Mouse (Mus musculus): Measurements from ENCODE around the gene Taf13. TPM values are rescaled to one million over a fixed set of nuclear protein-coding genes. Genes with fewer than 3 reads are reported as not detected.

The Taf13 gene
- 1.2 and 1.3 TPM in 2 replicates for polyA plus RNA-seq (2012; rRNA removed)

GRCm38 (mm10) chr3:108571443-108572294 lies at the start of gene Taf13:
Taf13 (plus strand) TSS chr3:108571698.
- peak within 1 kb of the TSS; percentile 83 for H3K4me3 ChIP-seq (ENCODE audit: extremely low read depth, insufficient read depth, insufficient read length)
- H3K36me3 ChIP-seq (ENCODE audit: control insufficient read depth, insufficient read depth, low read length): no peaks in the 10 kb centered on the region
- TF ChIP-seq POLR2A (IDR thresholded peaks at IDR 0.05; ENCODE audit: low read depth, low read length): peak; percentile 100
- TF ChIP-seq CTCF (IDR thresholded peaks at IDR 0.05; ENCODE audit: extremely low read depth, insufficient read depth, insufficient read length, insufficient replicate concordance): no peak
- H3K4me1 ChIP-seq (ENCODE audit: control insufficient read depth, insufficient read depth, insufficient read length): peaks cover 7% of the 10 kb centered on the region
- WGBS: under 1% methylated on average over 42 of the region's 42 CpGs
- DNase-seq (ENCODE audit: low read depth in 1 of 2, low spot score in 2 of 2): peak; percentile 93 to 95
- peak within 1 kb of the TSS; percentile 68 for H3K27ac ChIP-seq (ENCODE audit: insufficient read depth, low read length)
- no peaks in the 10 kb centered on the region; the same call in 1 of the 2 replicates for H3K27me3 ChIP-seq (ENCODE audit: control insufficient read depth, insufficient read depth, low read length)

GRCm38 (mm10) chr3:108523415-108523814 lies 48.1 kb upstream of the Taf13 start:
- Histone ChIP-seq H3K4me1 (ENCODE audit: control insufficient read depth, insufficient read depth, insufficient read length) (no peaks in the 10 kb centered on the region), H3K4me3 (ENCODE audit: extremely low read depth, insufficient read depth, insufficient read length) (no peak overlapping the region), H3K27me3 (ENCODE audit: control insufficient read depth, insufficient read depth, low read length) (0 out of 2 replicates have a peak, but pooled peaks cover 1% of the 10 kb centered on the region), H3K36me3 (ENCODE audit: control insufficient read depth, insufficient read depth, low read length) (no peaks in the 10 kb centered on the region), H3K27ac (ENCODE audit: insufficient read depth, low read length) (no peak overlapping the region)
- no peak for TF ChIP-seq CTCF (IDR thresholded peaks at IDR 0.05; ENCODE audit: extremely low read depth, insufficient read depth, insufficient read length, insufficient replicate concordance)
- no peak for TF ChIP-seq POLR2A (IDR thresholded peaks at IDR 0.05; ENCODE audit: low read depth, low read length)
- WGBS: 72% methylated on average over 4 of the region's 4 CpGs
- DNase-seq (ENCODE audit: low read depth in 1 of 2, low spot score in 2 of 2): no peak

GRCm38 (mm10) chr3:108528489-108528888 lies 43.0 kb upstream of the Taf13 start:
- Histone ChIP-seq H3K27me3 (ENCODE audit: control insufficient read depth, insufficient read depth, low read length) (0 out of 2 replicates have a peak, but pooled peaks cover 1% of the 10 kb centered on the region), H3K4me1 (ENCODE audit: control insufficient read depth, insufficient read depth, insufficient read length) (no peaks in the 10 kb centered on the region), H3K4me3 (ENCODE audit: extremely low read depth, insufficient read depth, insufficient read length) (no peak overlapping the region), H3K27ac (ENCODE audit: insufficient read depth, low read length) (no peak overlapping the region), H3K36me3 (ENCODE audit: control insufficient read depth, insufficient read depth, low read length) (no peaks in the 10 kb centered on the region)
- TF ChIP-seq CTCF (IDR thresholded peaks at IDR 0.05; ENCODE audit: extremely low read depth, insufficient read depth, insufficient read length, insufficient replicate concordance) (no peak), POLR2A (IDR thresholded peaks at IDR 0.05; ENCODE audit: low read depth, low read length) (no peak)
- no peak for DNase-seq (ENCODE audit: low read depth in 1 of 2, low spot score in 2 of 2)
- 94% methylated on average over 8 of the region's 8 CpGs for WGBS

- WGBS: 78% methylated on average over 9 of the region's 9 CpGs
- H3K27ac ChIP-seq (ENCODE audit: insufficient read depth, low read length): peak overlapping the region; percentile 21; the same call in 1 of the 2 replicates
- no peak for DNase-seq (ENCODE audit: low read depth in 1 of 2, low spot score in 2 of 2)
- TF ChIP-seq CTCF (IDR thresholded peaks at IDR 0.05; ENCODE audit: extremely low read depth, insufficient read depth, insufficient read length, insufficient replicate concordance): no peak
- TF ChIP-seq POLR2A (IDR thresholded peaks at IDR 0.05; ENCODE audit: low read depth, low read length): no peak
- peaks cover 5% of the 10 kb centered on the region; the same call in 1 of the 2 replicates for H3K27me3 ChIP-seq (ENCODE audit: control insufficient read depth, insufficient read depth, low read length)
- H3K36me3 ChIP-seq (ENCODE audit: control insufficient read depth, insufficient read depth, low read length): no peaks in the 10 kb centered on the region
- no peak overlapping the region for H3K4me3 ChIP-seq (ENCODE audit: extremely low read depth, insufficient read depth, insufficient read length)
- H3K4me1 ChIP-seq (ENCODE audit: control insufficient read depth, insufficient read depth, insufficient read length): peaks cover 4% of the 10 kb centered on the region
Observed at GRCm38 (mm10) chr3:108533114-108533885, 38.2 kb upstream of the Taf13 start.

GRCm38 (mm10) chr3:108533951-108534350 lies 37.5 kb upstream of the Taf13 start, which contains the start of gene 1700013F07Rik:
1700013F07Rik (plus strand) TSS chr3:108534150.
- 87% methylated on average over 6 of the region's 6 CpGs for WGBS
- no peak for DNase-seq (ENCODE audit: low read depth in 1 of 2, low spot score in 2 of 2)
- no peak within 1 kb of the TSS for H3K4me3 ChIP-seq (ENCODE audit: extremely low read depth, insufficient read depth, insufficient read length)
- H3K4me1 ChIP-seq (ENCODE audit: control insufficient read depth, insufficient read depth, insufficient read length): peaks cover 4% of the 10 kb centered on the region
- H3K36me3 ChIP-seq (ENCODE audit: control insufficient read depth, insufficient read depth, low read length): no peaks in the 10 kb centered on the region
- H3K27ac ChIP-seq (ENCODE audit: insufficient read depth, low read length): peak within 1 kb of the TSS; percentile 21; the same call in 1 of the 2 replicates
- H3K27me3 ChIP-seq (ENCODE audit: control insufficient read depth, insufficient read depth, low read length): peaks cover 5% of the 10 kb centered on the region; the same call in 1 of the 2 replicates
- TF ChIP-seq CTCF (IDR thresholded peaks at IDR 0.05; ENCODE audit: extremely low read depth, insufficient read depth, insufficient read length, insufficient replicate concordance) (no peak), POLR2A (IDR thresholded peaks at IDR 0.05; ENCODE audit: low read depth, low read length) (no peak)

- peaks cover 4% of the 10 kb centered on the region for H3K4me1 ChIP-seq (ENCODE audit: control insufficient read depth, insufficient read depth, insufficient read length)
- H3K36me3 ChIP-seq (ENCODE audit: control insufficient read depth, insufficient read depth, low read length): no peaks in the 10 kb centered on the region
- H3K27ac ChIP-seq (ENCODE audit: insufficient read depth, low read length): no peak overlapping the region
- peaks cover 5% of the 10 kb centered on the region; the same call in 1 of the 2 replicates for H3K27me3 ChIP-seq (ENCODE audit: control insufficient read depth, insufficient read depth, low read length)
- H3K4me3 ChIP-seq (ENCODE audit: extremely low read depth, insufficient read depth, insufficient read length): 0 out of 2 replicates have a peak overlapping the region, but pooled peaks have one; percentile 14
- WGBS: 16% methylated on average over 15 of the region's 15 CpGs
- no peak for TF ChIP-seq POLR2A (IDR thresholded peaks at IDR 0.05; ENCODE audit: low read depth, low read length)
- no peak for TF ChIP-seq CTCF (IDR thresholded peaks at IDR 0.05; ENCODE audit: extremely low read depth, insufficient read depth, insufficient read length, insufficient replicate concordance)
- DNase-seq (ENCODE audit: low read depth in 1 of 2, low spot score in 2 of 2): no peak
Observed at GRCm38 (mm10) chr3:108535896-108536516, 35.5 kb upstream of the Taf13 start.
